Mouse (Mus musculus): ENCODE data around the gene Gm10100.
"Not testable (repeated sequence)": the region's sequence is repeated elsewhere in the genome, so short reads cannot be mapped to it uniquely, and the experiment has no call there.

DNA sequence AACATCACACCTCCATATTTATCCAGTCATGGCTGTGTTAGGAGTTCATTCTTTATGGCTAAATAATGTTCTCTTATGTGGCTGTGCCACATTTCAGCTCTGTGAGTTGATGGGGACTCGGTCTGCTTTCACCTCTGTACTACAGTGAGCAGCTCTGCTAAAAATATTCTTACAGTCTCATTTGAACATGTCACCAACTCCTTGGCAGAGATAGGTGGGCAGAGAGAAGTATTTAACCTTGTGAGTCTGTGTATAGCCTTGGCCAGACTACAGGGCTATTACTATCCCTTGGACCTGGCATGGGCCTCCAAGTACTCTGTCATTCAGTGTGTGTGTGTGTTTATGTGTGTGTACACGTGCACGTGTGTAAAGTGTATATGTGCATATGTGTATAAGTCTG, 45.9 kb downstream of the Gm10100 start:
- TF ChIP-seq CTCF (IDR thresholded peaks at IDR 0.05; ENCODE audit: control insufficient read depth, insufficient read depth, low read length); POLR2A (IDR thresholded peaks at IDR 0.05; ENCODE audit: borderline replicate concordance, control insufficient read depth, low read depth, low read length): not testable (repeated sequence)

All from bone marrow, adult 2 months (tissue).